Mouse (Mus musculus) cerebellum, postnatal 4 days (tissue): ENCODE measurements around the gene Zfp687.

Experiments used
- DNase-seq, 2 experiments: peaks; one replicate each; pipeline ENCODE4 v3.0.0; 2022; ENCODE audit warnings: low spot score in 2 of 2, mixed read lengths in 1 of 2

Gene Zfp687

DNA sequence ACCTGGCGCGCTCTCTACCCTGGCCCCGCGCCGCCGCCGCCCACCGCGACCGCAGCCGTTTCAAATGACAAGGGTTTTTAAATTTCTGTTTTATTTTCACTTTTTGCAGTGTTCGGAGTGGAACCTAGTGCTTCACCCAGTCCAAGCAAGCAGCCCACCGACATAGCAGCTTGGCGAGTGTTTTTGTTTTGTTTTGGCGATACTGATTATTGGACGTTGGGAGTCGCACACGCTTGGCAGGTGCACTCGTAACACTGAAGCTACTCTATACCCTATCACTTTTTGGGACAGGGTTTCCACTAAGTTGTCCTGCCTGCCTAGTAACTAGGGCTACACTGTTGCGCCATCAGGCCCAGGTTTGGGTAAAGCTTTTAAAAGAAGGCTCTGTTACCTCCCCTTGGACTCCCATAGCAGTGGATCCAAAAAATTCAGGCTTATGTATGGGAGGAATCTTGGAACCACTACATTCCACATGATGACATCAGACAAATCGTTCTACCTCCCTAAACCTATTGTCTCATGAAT lies 1.3 kb upstream of the Zfp687 start:
- no peak for DNase-seq

- DNase-seq: peak; percentile 62 to 90
Measured at GRCm38 (mm10) chr3:95015891-95016531, 763 bp upstream of the Zfp687 start.

- DNase-seq: peak in 1 of 2 experiments; percentile 32
Measured at GRCm38 (mm10) chr3:95014428-95015151, 658 bp downstream of the Zfp687 start.

- DNase-seq: peak in 1 of 2 experiments; percentile 24
Measured at GRCm38 (mm10) chr3:95013699-95014427, 1.4 kb downstream of the Zfp687 start.

DNA sequence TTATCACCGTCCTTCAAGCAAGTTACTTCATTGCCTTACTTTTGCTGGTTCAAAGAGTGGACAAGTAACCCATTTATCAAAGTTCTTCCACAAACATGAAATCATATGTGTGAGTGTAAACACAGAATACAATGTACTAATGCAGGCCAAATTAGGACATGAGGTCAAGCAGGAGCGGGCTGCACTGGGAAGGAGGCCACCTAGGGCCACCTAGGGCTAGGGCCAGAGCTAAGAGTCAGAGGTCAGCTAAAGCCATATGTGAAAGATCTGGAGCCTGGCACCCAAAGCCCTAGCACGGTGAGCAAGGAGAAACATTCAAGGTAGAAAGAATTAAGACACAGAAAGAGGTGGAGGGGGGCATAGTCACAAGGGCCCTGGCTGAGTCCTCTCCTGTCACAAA lies 2.3 kb downstream of the Zfp687 start:
- DNase-seq: no peak

- no peak for DNase-seq
Measured at GRCm38 (mm10) chr3:95010396-95010795, 4.9 kb downstream of the Zfp687 start.

GRCm38 (mm10) chr3:95007706-95008105 lies 7.5 kb downstream of the Zfp687 start:
- DNase-seq: no peak

- DNase-seq: no peak
Measured at GRCm38 (mm10) chr3:95005651-95006050, 9.6 kb downstream of the Zfp687 start.

DNA sequence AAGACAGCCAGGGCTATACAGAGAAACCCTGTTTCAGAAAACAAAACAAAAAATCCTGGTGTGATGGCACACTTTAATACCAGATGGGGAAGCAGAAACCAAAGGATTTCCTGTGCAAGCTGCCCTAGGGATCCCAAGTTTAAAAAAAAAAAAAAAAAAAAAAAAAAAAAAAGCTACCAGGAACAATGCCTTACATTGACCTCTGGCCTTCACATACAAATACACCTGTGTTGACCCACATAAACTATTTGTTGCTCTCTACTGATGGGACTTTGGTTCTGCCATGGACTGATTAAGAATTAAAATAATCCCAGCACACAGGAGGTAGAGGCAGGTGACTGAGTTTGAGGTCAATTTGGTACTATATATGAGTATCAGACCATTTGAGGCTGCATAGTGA lies 12.0 kb downstream of the Zfp687 start:
- DNase-seq: no peak

- DNase-seq: no peak
Measured at GRCm38 (mm10) chr3:95002569-95002968, 12.7 kb downstream of the Zfp687 start.

DNA sequence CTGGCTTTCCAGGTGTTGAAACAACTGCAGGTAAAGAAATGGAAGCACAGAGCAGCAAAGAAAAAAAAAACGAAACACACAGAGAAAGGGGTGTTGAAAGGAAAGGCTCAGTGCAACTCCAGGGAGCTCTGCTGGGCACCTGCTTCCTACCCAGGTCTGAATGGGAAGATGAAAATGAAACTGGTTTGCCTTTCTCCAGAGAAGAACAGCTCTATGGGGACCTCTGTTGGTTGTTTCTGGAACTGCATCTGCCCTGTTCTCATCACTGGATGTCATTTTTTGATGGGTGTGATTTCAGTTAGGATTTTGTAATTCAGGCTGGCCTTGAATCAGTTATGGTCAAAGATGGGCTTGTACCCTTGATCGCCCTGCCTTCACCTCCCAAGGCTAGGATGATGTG lies 18.3 kb downstream of the Zfp687 start:
- DNase-seq: peak; percentile 72 to 87

DNA sequence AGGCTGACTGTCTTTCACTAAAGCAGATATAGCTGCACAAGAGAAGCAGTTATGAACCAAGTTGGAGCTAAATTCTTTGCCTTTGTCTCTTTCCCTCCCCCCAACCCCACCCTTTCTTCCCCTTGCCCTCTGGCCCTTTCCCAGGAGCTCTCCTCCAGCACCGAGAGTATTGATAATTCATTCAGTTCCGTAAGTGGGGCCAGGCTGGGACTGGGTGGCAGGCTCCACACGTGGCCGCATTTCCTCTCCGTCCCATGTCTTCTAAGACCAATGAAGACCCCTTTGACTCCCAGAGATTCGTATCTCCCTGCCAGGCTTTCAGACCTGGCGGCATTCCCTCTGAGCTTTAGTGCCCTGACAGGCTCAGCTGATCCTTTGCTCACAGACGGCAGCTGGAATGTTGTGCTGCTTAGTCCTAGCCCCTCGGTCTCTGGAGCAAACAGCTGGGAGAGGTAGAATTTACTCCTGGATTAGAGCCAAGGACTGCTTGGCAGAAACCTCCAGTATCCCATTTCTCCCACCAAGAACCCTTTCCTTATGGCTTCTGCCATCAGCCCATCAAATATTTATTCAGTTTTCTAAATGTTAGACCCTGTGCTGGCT lies 26.0 kb downstream of the Zfp687 start:
- no peak for DNase-seq

- no peak for DNase-seq
Measured at GRCm38 (mm10) chr3:94987578-94987977, 27.7 kb downstream of the Zfp687 start.

- no peak for DNase-seq
Measured at GRCm38 (mm10) chr3:94985513-94985912, 29.7 kb downstream of the Zfp687 start.

DNA sequence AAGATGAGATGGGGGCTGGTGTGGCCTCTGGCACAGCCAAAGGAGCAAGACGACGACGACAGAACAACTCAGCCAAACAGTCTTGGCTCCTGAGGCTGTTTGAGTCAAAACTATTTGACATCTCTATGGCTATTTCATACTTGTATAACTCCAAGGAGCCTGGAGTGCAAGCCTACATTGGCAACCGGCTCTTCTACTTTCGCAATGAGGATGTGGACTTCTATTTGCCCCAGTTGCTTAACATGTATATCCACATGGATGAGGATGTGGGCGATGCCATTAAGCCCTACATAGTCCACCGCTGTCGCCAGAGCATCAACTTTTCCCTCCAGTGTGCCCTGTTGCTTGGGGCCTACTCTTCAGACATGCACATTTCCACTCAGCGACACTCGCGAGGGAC lies 30.9 kb downstream of the Zfp687 start:
- no peak for DNase-seq

- DNase-seq: peak; percentile 45 to 75
Measured at GRCm38 (mm10) chr3:94974528-94975422, 40.5 kb downstream of the Zfp687 start, which contains the start of gene Pi4kb. Gene Pi4kb, plus strand, starts transcription at chr3:94974731.

DNA sequence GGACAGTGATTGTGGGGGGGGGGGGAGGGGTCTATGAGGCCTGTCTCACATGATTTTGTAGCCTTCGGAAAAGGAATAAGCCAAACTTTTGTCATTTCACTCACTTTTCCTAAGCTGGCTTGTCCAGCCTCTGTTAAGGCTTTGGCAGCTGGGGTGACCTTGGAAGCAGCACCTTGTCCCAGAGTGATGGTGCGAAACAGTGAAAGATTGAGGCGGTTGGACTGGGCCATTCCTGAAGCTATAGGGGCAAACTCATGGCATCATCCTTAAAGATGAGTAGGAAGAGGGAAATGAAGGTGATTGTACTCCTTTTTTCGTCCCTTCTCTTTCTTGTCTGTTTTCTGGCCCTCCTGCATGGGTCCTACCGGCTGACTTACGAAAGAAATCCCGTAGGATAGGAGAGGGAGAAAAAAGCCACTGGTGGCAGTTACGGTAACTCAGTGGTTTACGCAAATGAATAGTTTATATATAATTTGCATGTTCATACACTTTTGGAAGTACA lies 41.2 kb downstream of the Zfp687 start:
- DNase-seq: no peak

DNA sequence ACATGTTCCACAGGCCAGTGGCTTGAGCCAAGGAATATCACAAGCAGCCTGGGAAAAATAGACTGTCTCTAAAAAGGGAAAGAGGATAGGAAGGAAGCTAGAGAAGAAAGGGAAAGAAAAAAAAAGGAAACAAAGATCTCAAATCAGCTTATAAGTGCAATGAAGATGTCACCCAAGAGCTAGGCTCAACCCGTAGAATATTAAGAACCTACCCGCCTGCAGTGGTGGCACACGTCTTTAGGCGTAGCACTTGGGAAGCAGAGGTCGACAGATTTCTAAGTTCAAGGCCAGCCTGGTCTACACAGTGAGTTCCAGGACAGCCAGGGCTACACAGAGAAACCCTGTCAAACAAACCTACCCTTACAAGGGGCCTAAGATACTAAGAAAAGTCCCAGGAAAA lies 41.6 kb downstream of the Zfp687 start:
- DNase-seq: no peak

GRCm38 (mm10) chr3:94972552-94972951 lies 42.7 kb downstream of the Zfp687 start:
- DNase-seq: no peak

- DNase-seq: no peak
Measured at GRCm38 (mm10) chr3:94965878-94966277, 49.4 kb downstream of the Zfp687 start.

DNA sequence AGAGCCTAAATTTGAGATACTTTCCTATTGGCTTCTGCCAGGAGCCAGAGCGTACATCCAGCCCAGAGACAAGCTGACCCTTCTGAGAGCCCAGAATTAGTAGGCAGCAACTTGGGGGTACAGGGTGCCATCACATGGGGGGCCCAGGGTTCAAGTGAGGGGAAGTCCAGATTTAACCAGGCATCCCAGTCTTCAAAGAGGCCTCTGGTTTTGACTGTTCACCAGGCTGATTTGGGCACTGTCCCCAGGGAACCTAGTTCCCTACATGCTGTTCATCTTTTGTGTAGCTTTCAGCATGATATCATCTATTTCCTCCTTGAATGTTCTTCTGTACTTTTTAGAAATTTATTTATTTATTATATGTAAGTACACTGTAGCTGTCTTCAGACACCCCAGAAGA lies 50.3 kb downstream of the Zfp687 start:
- no peak for DNase-seq
